Mouse (Mus musculus) forebrain, embryonic 16.5 days (tissue): ENCODE measurements around the gene Itgb2. TPM values are rescaled to one million over a fixed set of nuclear protein-coding genes. Genes with fewer than 3 reads are reported as not detected.
A peak's percentile ranks its signal among the peaks of the same experiment; 100 is the strongest.

Experiments used
- ATAC-seq: fragments of 200-750 bp; cut with Nextera tagmentation; 2 replicates; pipeline ENCODE4 v1.8.0; 2017; ENCODE audit warnings: mild to moderate bottlenecking, moderate library complexity
- H3K27ac ChIP-seq: fragments of 300-500 bp; sonication (generic); 2 replicates; pipeline ENCODE4 v1.5.1; 2014; ENCODE audit warnings: low read length, control low read depth
- H3K27me3 ChIP-seq: fragments of 300-500 bp; sonication (generic); replicated peaks from 2 replicates; pipeline ENCODE4 v1.6.1; 2014; ENCODE audit warnings: low read length; ENCODE audit not compliant: control insufficient read depth, insufficient read depth
- H3K36me3 ChIP-seq: fragments of 300-500 bp; sonication (generic); 2 replicates; pipeline ENCODE4 v1.6.1; 2014; ENCODE audit not compliant: control insufficient read depth, insufficient read depth
- H3K4me1 ChIP-seq: fragments of 300-500 bp; sonication (generic); replicated peaks from 2 replicates; pipeline ENCODE4 v1.6.1; 2014; ENCODE audit warnings: low read length; ENCODE audit not compliant: control insufficient read depth, insufficient read depth
- H3K4me2 ChIP-seq: fragments of 300-500 bp; sonication (generic); 2 replicates; pipeline ENCODE4 v1.6.1; 2014; ENCODE audit warnings: mild to moderate bottlenecking, low read length, control low read depth
- H3K4me3 ChIP-seq: fragments of 300-500 bp; sonication (generic); replicated peaks from 2 replicates; pipeline ENCODE4 v1.5.1; 2014; ENCODE audit warnings: mild to moderate bottlenecking, low read length, control low read depth
- H3K9ac ChIP-seq: fragments of 300-500 bp; sonication (generic); replicated peaks from 2 replicates; pipeline ENCODE4 v1.6.1; 2014; ENCODE audit warnings: low read depth, low read length, control low read depth
- H3K9me3 ChIP-seq: fragments of 300-500 bp; sonication (generic); 2 replicates; pipeline ENCODE4 v1.6.1; 2016; ENCODE audit warnings: low read length; ENCODE audit not compliant: control insufficient read depth
- WGBS: fragments of 180-500 bp; shearing (Covaris S2); extraction: QIAGEN DNeasy Blood & Tissue Kit; methylation state at CpG from one replicate; pipeline ENCODE4 v1.1.7; 2014; 5-methylcytosine and 5-hydroxymethylcytosine counted together
- polyA plus RNA-seq: library from polyadenylated mRNA; unstranded; fragments of >200 nt; fragmentation: Nextera tagmentation; extraction: Ambion mirVana; gene quantifications from 2 replicates; pipeline ENCODE4 v1.2.1, GENCODE M21; 2015

The Itgb2 gene
- polyA plus RNA-seq, 1 experiment from 2014 or later = 0.85 TPM

GRCm38 (mm10) chr10:77572225-77572624, 42.2 kb downstream of the Itgb2 start:
- WGBS = 32% methylated on average over 3 of the region's 3 CpGs

GRCm38 (mm10) chr10:77573162-77573561, 43.1 kb downstream of the Itgb2 start:
- no peak overlapping the region for H3K27ac ChIP-seq
- ATAC-seq = no peak
- no peaks in the 10 kb centered on the region for H3K36me3 ChIP-seq
- H3K4me2 ChIP-seq = no peak overlapping the region
- H3K9me3 ChIP-seq = no peaks in the 10 kb centered on the region
- H3K4me1 ChIP-seq = no peaks in the 10 kb centered on the region
- no peak overlapping the region for H3K4me3 ChIP-seq
- H3K9ac ChIP-seq = no peak overlapping the region
- 89% methylated on average over 1 of the region's 1 CpGs for WGBS
- H3K27me3 ChIP-seq = no peaks in the 10 kb centered on the region

More at GRCm38 (mm10) chr10:77572225-77572624, 42.2 kb downstream of the Itgb2 start:
- no peak overlapping the region for H3K4me3 ChIP-seq
- H3K4me2 ChIP-seq = no peak overlapping the region
- H3K4me1 ChIP-seq = no peaks in the 10 kb centered on the region
- no peak overlapping the region for H3K9ac ChIP-seq
- no peak overlapping the region for H3K27ac ChIP-seq
- H3K36me3 ChIP-seq = no peaks in the 10 kb centered on the region
- ATAC-seq = no peak
- H3K9me3 ChIP-seq = no peaks in the 10 kb centered on the region
- no peaks in the 10 kb centered on the region for H3K27me3 ChIP-seq

GRCm38 (mm10) chr10:77580027-77580920, 50.2 kb downstream of the Itgb2 start:
- 66% methylated on average over 10 of the region's 10 CpGs for WGBS
- Histone ChIP-seq H3K36me3 (no peaks in the 10 kb centered on the region), H3K9ac (no peak overlapping the region), H3K4me3 (no peak overlapping the region), H3K4me1 (peaks cover 11% of the 10 kb centered on the region), H3K9me3 (no peaks in the 10 kb centered on the region), H3K27me3 (no peaks in the 10 kb centered on the region), H3K27ac (no peak overlapping the region), H3K4me2 (no peak overlapping the region)
- no peak for ATAC-seq

- Histone ChIP-seq H3K9me3 (no peaks in the 10 kb centered on the region), H3K4me3 (peak overlapping the region; percentile 74)
- WGBS = 8% methylated on average over 8 of the region's 8 CpGs
Measured at GRCm38 (mm10) chr10:77581023-77581407, 51.0 kb downstream of the Itgb2 start.

GRCm38 (mm10) chr10:77581408-77582284, 51.6 kb downstream of the Itgb2 start, which contains the start of gene Pttg1ip:
Pttg1ip (plus strand) TSS chr10:77581720.
- H3K9ac ChIP-seq = peak within 1 kb of the TSS; percentile 80
- under 1% methylated on average over 64 of the region's 64 CpGs for WGBS
- peak; percentile 98 for ATAC-seq
- no peaks in the 10 kb centered on the region for H3K27me3 ChIP-seq
- H3K4me1 ChIP-seq = peaks cover 11% of the 10 kb centered on the region
- peak within 1 kb of the TSS; percentile 92 for H3K4me2 ChIP-seq
- H3K4me3 ChIP-seq = peak within 1 kb of the TSS; percentile 74
- no peaks in the 10 kb centered on the region for H3K9me3 ChIP-seq
- no peaks in the 10 kb centered on the region for H3K36me3 ChIP-seq
- H3K27ac ChIP-seq = peak within 1 kb of the TSS; percentile 85

More at GRCm38 (mm10) chr10:77581023-77581407, 51.0 kb downstream of the Itgb2 start:
- Histone ChIP-seq H3K27ac (peak overlapping the region; percentile 76), H3K4me1 (peaks cover 11% of the 10 kb centered on the region), H3K9ac (peak overlapping the region; percentile 72), H3K36me3 (no peaks in the 10 kb centered on the region), H3K27me3 (no peaks in the 10 kb centered on the region), H3K4me2 (peak overlapping the region; percentile 76)
- peak; percentile 24 for ATAC-seq

- peak overlapping the region; percentile 92 for H3K4me2 ChIP-seq
- no peaks in the 10 kb centered on the region for H3K36me3 ChIP-seq
- no peaks in the 10 kb centered on the region for H3K9me3 ChIP-seq
- H3K4me3 ChIP-seq = peak overlapping the region; percentile 74
- no peak for ATAC-seq
- 10% methylated on average over 8 of the region's 8 CpGs for WGBS
- no peak overlapping the region for H3K27ac ChIP-seq
- no peaks in the 10 kb centered on the region for H3K27me3 ChIP-seq
- H3K4me1 ChIP-seq = peaks cover 11% of the 10 kb centered on the region
- H3K9ac ChIP-seq = peak overlapping the region; percentile 80
Measured at GRCm38 (mm10) chr10:77582285-77582618, 52.2 kb downstream of the Itgb2 start.

- no peaks in the 10 kb centered on the region for H3K9me3 ChIP-seq
- H3K27ac ChIP-seq = no peak overlapping the region
- H3K9ac ChIP-seq = no peak overlapping the region
- H3K4me2 ChIP-seq = no peak overlapping the region
- H3K4me3 ChIP-seq = no peak overlapping the region
- no peaks in the 10 kb centered on the region for H3K36me3 ChIP-seq
- no peaks in the 10 kb centered on the region for H3K27me3 ChIP-seq
- H3K4me1 ChIP-seq = peaks cover 11% of the 10 kb centered on the region
- ATAC-seq = no peak
- WGBS = 78% methylated on average over 10 of the region's 10 CpGs
Measured at GRCm38 (mm10) chr10:77583795-77584422, 53.9 kb downstream of the Itgb2 start.

- 91% methylated on average over 3 of the region's 3 CpGs for WGBS
- Histone ChIP-seq H3K36me3 (no peaks in the 10 kb centered on the region), H3K9me3 (no peaks in the 10 kb centered on the region), H3K4me2 (no peak overlapping the region), H3K9ac (no peak overlapping the region), H3K4me3 (no peak overlapping the region), H3K27me3 (no peaks in the 10 kb centered on the region), H3K4me1 (peaks cover 11% of the 10 kb centered on the region), H3K27ac (no peak overlapping the region)
- no peak for ATAC-seq
Measured at GRCm38 (mm10) chr10:77586637-77587036, 56.6 kb downstream of the Itgb2 start.
